Mouse (Mus musculus): Measurements from ENCODE around the gene Dcdc2b. TPM values are rescaled to one million over a fixed set of nuclear protein-coding genes. Genes with fewer than 3 reads are reported as not detected.

Dcdc2b gene
- polyA plus RNA-seq, 1 experiment from 2014 or later: 3.2 TPM

DNA sequence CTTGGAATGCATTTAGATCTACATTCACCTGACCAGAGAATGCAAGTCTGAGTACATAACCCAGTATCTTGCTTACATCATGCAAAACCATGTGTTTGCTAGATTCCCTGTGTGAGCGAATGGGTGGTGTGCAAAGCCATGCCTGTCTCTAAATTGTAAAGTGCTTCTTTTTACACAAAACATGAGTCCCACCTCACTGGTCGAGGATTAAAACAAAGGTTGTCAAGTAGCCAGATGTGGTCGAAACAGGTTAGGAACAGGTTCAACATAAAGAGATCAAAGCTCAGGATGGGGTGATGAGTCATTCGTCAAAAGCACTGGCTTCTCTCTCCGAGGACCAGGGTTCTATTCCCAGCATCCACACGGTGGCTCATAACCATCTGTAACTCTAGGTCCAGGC is 48.9 kb downstream of the Dcdc2b start:
- ATAC-seq (no peak), DNase-seq (ENCODE audit: low spot score) (no peak)
- Histone ChIP-seq H3K9me3 (replicated peaks; ENCODE audit: control insufficient read depth, low read length) (no peaks in the 10 kb centered on the region), H3K4me1 (ENCODE audit: control insufficient read depth, insufficient read depth, low read length) (no peaks in the 10 kb centered on the region), H3K27ac (ENCODE audit: low read depth, low read length) (no peak overlapping the region), H3K4me3 (ENCODE audit: low read depth, low read length) (no peak overlapping the region), H3K27me3 (replicated peaks; ENCODE audit: control insufficient read depth, insufficient read depth, low read length) (no peaks in the 10 kb centered on the region), H3K9ac (ENCODE audit: low read length) (no peak overlapping the region), H3K36me3 (ENCODE audit: control insufficient read depth, insufficient read depth, low read length) (no peaks in the 10 kb centered on the region), H3K4me2 (ENCODE audit: low read length) (no peak overlapping the region)
- WGBS: 91% methylated on average over 6 of the region's 6 CpGs

DNA sequence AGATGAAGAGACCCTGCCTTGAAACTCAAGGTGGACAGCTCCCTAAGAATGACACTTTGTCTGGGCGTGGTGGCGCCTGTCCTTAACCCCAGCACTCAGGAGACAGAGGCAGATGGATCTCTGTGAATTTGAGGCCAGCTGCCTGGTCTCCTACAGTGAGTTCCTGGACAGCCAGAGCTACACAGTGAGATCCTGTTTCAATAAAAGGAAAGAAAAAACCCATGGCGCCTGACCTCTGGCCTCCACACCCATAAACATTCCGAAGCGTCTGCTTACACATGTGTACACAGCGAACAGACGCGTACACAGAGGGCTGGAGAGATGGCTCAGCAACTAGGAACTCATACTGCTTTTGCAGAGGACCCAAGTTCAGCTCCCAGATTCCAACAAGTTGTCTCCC is 50.3 kb downstream of the Dcdc2b start:
- 82% methylated on average over 8 of the region's 8 CpGs for WGBS
- Histone ChIP-seq H3K27me3 (replicated peaks; ENCODE audit: control insufficient read depth, insufficient read depth, low read length) (no peaks in the 10 kb centered on the region), H3K9ac (ENCODE audit: low read length) (no peak overlapping the region), H3K4me1 (ENCODE audit: control insufficient read depth, insufficient read depth, low read length) (no peaks in the 10 kb centered on the region), H3K9me3 (replicated peaks; ENCODE audit: control insufficient read depth, low read length) (no peaks in the 10 kb centered on the region), H3K4me2 (ENCODE audit: low read length) (no peak overlapping the region), H3K27ac (ENCODE audit: low read depth, low read length) (no peak overlapping the region), H3K4me3 (ENCODE audit: low read depth, low read length) (no peak overlapping the region), H3K36me3 (ENCODE audit: control insufficient read depth, insufficient read depth, low read length) (no peaks in the 10 kb centered on the region)
- ATAC-seq: no peak
- no peak for DNase-seq (ENCODE audit: low spot score)

DNA sequence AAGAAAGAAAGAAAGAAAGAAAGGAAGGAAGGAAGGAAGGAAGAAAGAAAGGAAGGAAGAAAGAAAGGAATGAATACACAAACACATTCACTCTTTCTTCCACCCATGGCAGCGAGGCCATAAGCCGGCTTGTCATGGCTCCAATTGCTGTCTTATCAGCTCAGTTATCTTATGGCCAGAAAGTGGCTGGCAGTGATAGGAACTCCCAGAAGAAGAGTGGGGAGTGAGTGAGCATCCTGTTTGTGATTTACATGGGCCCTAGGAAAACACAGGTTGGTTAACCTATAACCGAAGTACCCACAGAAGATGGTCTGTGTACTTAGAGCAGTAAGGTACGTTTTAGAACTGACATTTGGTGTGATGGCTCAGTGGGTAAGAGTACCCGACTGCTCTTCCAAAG is 52.9 kb downstream of the Dcdc2b start:
- WGBS: 95% methylated on average over 5 of the region's 5 CpGs
- no peaks in the 10 kb centered on the region for H3K9me3 ChIP-seq (replicated peaks; ENCODE audit: control insufficient read depth, low read length)

More for the DNA sequence above, 52.9 kb downstream of the Dcdc2b start:
- no peaks in the 10 kb centered on the region for H3K4me1 ChIP-seq (ENCODE audit: control insufficient read depth, insufficient read depth, low read length)
- H3K4me3 ChIP-seq (ENCODE audit: low read depth, low read length): no peak overlapping the region
- H3K27ac ChIP-seq (ENCODE audit: low read depth, low read length): no peak overlapping the region
- no peaks in the 10 kb centered on the region for H3K27me3 ChIP-seq (replicated peaks; ENCODE audit: control insufficient read depth, insufficient read depth, low read length)
- H3K36me3 ChIP-seq (ENCODE audit: control insufficient read depth, insufficient read depth, low read length): no peaks in the 10 kb centered on the region
- no peak for DNase-seq (ENCODE audit: low spot score)
- no peak overlapping the region for H3K9ac ChIP-seq (ENCODE audit: low read length)
- no peak for ATAC-seq
- H3K4me2 ChIP-seq (ENCODE audit: low read length): no peak overlapping the region

Other genes starting within 250 kb of the Dcdc2b start
- gene Zbtb8a, start 236.1 kb downstream of the Dcdc2b start, polyA plus RNA-seq (2014; fragmentation: Nextera tagmentation; extraction: Ambion mirVana): 5.8 and 6.6 TPM in 2 replicates
- gene Zbtb8b, start 173.4 kb downstream of the Dcdc2b start, polyA plus RNA-seq (2014; fragmentation: Nextera tagmentation; extraction: Ambion mirVana): 6.5 and 8.0 TPM in 2 replicates
- gene Bsdc1, start 152.7 kb downstream of the Dcdc2b start, polyA plus RNA-seq (2014; fragmentation: Nextera tagmentation; extraction: Ambion mirVana): 35.4 and 38.1 TPM in 2 replicates
- 0.28 TPM in 1 of 2 replicates, not detected in the other for gene Tssk3, start 123.2 kb downstream of the Dcdc2b start, polyA plus RNA-seq (2014; fragmentation: Nextera tagmentation; extraction: Ambion mirVana)
- gene Fam229a, start 123.1 kb downstream of the Dcdc2b start, polyA plus RNA-seq (2014; fragmentation: Nextera tagmentation; extraction: Ambion mirVana): not detected in 2 replicates
- gene Marcksl1, start 100.7 kb downstream of the Dcdc2b start, polyA plus RNA-seq (2014; fragmentation: Nextera tagmentation; extraction: Ambion mirVana): 1,632 and 1,731 TPM in 2 replicates
- 132 and 154 TPM in 2 replicates for gene Hdac1, start 71.5 kb downstream of the Dcdc2b start, polyA plus RNA-seq (2014; fragmentation: Nextera tagmentation; extraction: Ambion mirVana)
- 8.2 and 9.0 TPM in 2 replicates for gene Lck, start 40.6 kb downstream of the Dcdc2b start, polyA plus RNA-seq (2014; fragmentation: Nextera tagmentation; extraction: Ambion mirVana)
- gene Fam167b, start 35.7 kb downstream of the Dcdc2b start, polyA plus RNA-seq (2014; fragmentation: Nextera tagmentation; extraction: Ambion mirVana): not detected in 2 replicates
- 259 and 316 TPM in 2 replicates for gene Eif3i, start 13.6 kb downstream of the Dcdc2b start, polyA plus RNA-seq (2014; fragmentation: Nextera tagmentation; extraction: Ambion mirVana)
- gene Tmem234, start 13.6 kb downstream of the Dcdc2b start, polyA plus RNA-seq (2014; fragmentation: Nextera tagmentation; extraction: Ambion mirVana): 144 and 179 TPM in 2 replicates
- 23.6 and 29.4 TPM in 2 replicates for gene Iqcc, start 4.8 kb upstream of the Dcdc2b start, polyA plus RNA-seq (2014; fragmentation: Nextera tagmentation; extraction: Ambion mirVana)
- gene Ccdc28b, start 9.7 kb upstream of the Dcdc2b start, polyA plus RNA-seq (2014; fragmentation: Nextera tagmentation; extraction: Ambion mirVana): 112 and 115 TPM in 2 replicates
- 65.4 and 71.6 TPM in 2 replicates for gene Txlna, start 26.8 kb upstream of the Dcdc2b start, polyA plus RNA-seq (2014; fragmentation: Nextera tagmentation; extraction: Ambion mirVana)
- gene Kpna6, start 58.5 kb upstream of the Dcdc2b start, polyA plus RNA-seq (2014; fragmentation: Nextera tagmentation; extraction: Ambion mirVana): 16.5 TPM in 2 replicates
- 42.0 and 47.4 TPM in 2 replicates for gene Tmem39b, start 82.6 kb upstream of the Dcdc2b start, polyA plus RNA-seq (2014; fragmentation: Nextera tagmentation; extraction: Ambion mirVana)
- gene Khdrbs1, start 128.0 kb upstream of the Dcdc2b start, polyA plus RNA-seq (2014; fragmentation: Nextera tagmentation; extraction: Ambion mirVana): 133 and 136 TPM in 2 replicates
- gene Ptp4a2, start 197.0 kb upstream of the Dcdc2b start, polyA plus RNA-seq (2014; fragmentation: Nextera tagmentation; extraction: Ambion mirVana): 213 and 214 TPM in 2 replicates

All from forebrain, embryonic 14.5 days (tissue).